Mouse (Mus musculus): Measurements from ENCODE around the gene Limk2. TPM values are rescaled to one million over a fixed set of nuclear protein-coding genes. Genes with fewer than 3 reads are reported as not detected.

Limk2 gene
- polyA plus RNA-seq, 1 experiment = 9.6 TPM

DNA sequence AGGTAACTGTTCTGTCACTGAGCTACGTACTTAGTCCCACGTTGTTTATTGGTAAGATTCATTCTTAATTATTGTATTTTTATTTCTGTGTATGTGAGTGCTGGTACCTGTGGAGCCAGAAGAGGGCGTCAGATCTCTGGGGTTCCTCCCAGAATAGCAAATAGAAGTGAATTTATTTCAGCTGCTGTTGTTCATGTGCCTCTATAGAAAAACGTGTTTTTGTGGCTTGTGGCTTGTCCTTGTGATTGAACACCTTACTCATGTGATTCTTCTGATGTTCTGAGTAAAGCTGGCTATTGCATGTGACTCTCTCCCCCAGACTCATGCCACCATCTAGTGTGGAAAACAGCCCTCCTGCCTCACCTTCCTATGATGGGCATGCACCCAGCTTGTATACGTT lies 80.7 kb downstream of the Limk2 start:
- Histone ChIP-seq H3K4me3 (ENCODE audit: insufficient read depth, low read depth, low read length) (no peak overlapping the region), H3K27ac (replicated peaks; ENCODE audit: low read depth, low read length) (no peak overlapping the region), H3K4me1 (ENCODE audit: control insufficient read depth, insufficient read depth, insufficient read length, low read length) (peaks cover 7% of the 10 kb centered on the region; the same call in 1 of the 2 replicates)

- no peak overlapping the region for H3K27ac ChIP-seq (replicated peaks; ENCODE audit: low read depth, low read length)
- H3K4me3 ChIP-seq (ENCODE audit: insufficient read depth, low read depth, low read length) = no peak overlapping the region
- no peaks in the 10 kb centered on the region for H3K4me1 ChIP-seq (ENCODE audit: control insufficient read depth, insufficient read depth, insufficient read length, low read length)
Measured at GRCm38 (mm10) chr11:3318286-3318685, 90.7 kb downstream of the Limk2 start.

DNA sequence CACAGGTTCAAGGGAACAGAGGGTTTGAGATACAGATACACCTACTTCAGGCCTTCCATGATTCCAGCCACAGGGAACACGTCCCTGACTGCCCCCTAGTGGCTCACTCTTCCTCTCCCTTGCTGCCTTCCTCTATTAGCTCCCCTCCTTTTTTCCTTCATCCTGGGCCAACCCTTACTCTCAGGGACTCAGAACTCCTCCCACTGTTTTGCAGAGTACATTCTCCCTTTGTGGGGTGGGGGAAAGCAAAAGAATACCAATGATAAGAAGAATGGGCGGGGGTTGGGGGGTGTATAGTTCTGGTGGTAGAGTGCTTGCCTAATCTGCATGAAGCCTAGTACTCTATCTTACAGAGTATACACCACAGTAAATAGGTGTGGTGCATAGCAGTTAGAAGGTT lies 94.8 kb downstream of the Limk2 start:
- no peak overlapping the region for H3K4me3 ChIP-seq (ENCODE audit: insufficient read depth, low read depth, low read length)
- no peak overlapping the region for H3K27ac ChIP-seq (replicated peaks; ENCODE audit: low read depth, low read length)
- H3K4me1 ChIP-seq (ENCODE audit: control insufficient read depth, insufficient read depth, insufficient read length, low read length) = no peaks in the 10 kb centered on the region

- no peak overlapping the region for H3K4me3 ChIP-seq (ENCODE audit: insufficient read depth, low read depth, low read length)
- no peak overlapping the region for H3K27ac ChIP-seq (replicated peaks; ENCODE audit: low read depth, low read length)
- no peaks in the 10 kb centered on the region for H3K4me1 ChIP-seq (ENCODE audit: control insufficient read depth, insufficient read depth, insufficient read length, low read length)
Measured at GRCm38 (mm10) chr11:3313294-3313693, 95.7 kb downstream of the Limk2 start.

- H3K4me3 ChIP-seq (ENCODE audit: insufficient read depth, low read depth, low read length) = no peak overlapping the region
- no peaks in the 10 kb centered on the region for H3K4me1 ChIP-seq (ENCODE audit: control insufficient read depth, insufficient read depth, insufficient read length, low read length)
- no peak overlapping the region for H3K27ac ChIP-seq (replicated peaks; ENCODE audit: low read depth, low read length)
Measured at GRCm38 (mm10) chr11:3311586-3312347, 97.2 kb downstream of the Limk2 start.

GRCm38 (mm10) chr11:3310789-3311585 lies 98.0 kb downstream of the Limk2 start:
- no peak overlapping the region for H3K4me3 ChIP-seq (ENCODE audit: insufficient read depth, low read depth, low read length)
- no peak overlapping the region for H3K27ac ChIP-seq (replicated peaks; ENCODE audit: low read depth, low read length)
- H3K4me1 ChIP-seq (ENCODE audit: control insufficient read depth, insufficient read depth, insufficient read length, low read length) = no peaks in the 10 kb centered on the region

DNA sequence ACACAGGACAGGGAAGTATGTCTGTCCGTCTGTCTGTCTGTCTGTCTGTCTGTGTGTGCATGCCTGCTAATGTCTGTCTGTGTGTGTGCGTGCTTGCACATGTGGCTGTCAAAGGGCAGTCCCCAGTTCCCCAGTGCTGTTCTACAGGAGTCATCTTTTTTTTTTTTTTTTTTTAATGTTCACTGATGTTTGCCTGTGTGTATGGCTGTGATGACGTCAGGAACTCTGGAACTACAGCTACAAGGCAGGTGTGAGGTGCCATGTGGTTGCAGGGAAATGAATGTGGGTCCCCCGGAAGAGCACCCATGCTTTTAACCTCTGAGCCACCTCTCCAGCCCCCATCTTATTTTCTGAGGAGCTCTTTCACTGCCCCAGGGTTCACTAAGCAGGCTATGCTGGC lies 99.1 kb downstream of the Limk2 start:
- Histone ChIP-seq H3K4me1 (ENCODE audit: control insufficient read depth, insufficient read depth, insufficient read length, low read length) (no peaks in the 10 kb centered on the region), H3K4me3 (ENCODE audit: insufficient read depth, low read depth, low read length) (no peak overlapping the region), H3K27ac (replicated peaks; ENCODE audit: low read depth, low read length) (no peak overlapping the region)

DNA sequence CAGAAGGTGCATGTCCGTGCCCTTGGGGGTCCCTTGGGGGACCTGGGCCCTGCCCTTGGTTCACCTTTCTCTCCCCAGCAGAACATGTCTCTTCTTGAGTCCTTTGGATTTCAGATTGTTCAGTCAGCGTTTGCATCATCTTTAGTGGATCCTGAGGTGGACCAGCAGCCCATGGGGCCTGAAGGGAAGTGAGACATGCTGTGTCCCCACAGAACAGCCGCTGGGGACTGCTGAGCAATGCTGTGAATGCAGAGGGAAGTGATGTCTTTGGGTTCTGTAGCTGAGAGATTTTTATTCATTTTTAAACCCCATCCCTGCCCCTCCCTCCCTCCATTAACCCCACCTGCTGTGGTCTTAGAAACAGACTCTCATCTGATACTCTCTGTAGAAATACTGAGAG lies 101.1 kb downstream of the Limk2 start:
- Histone ChIP-seq H3K27ac (replicated peaks; ENCODE audit: low read depth, low read length) (no peak overlapping the region), H3K4me1 (ENCODE audit: control insufficient read depth, insufficient read depth, insufficient read length, low read length) (no peaks in the 10 kb centered on the region), H3K4me3 (ENCODE audit: insufficient read depth, low read depth, low read length) (no peak overlapping the region)

DNA sequence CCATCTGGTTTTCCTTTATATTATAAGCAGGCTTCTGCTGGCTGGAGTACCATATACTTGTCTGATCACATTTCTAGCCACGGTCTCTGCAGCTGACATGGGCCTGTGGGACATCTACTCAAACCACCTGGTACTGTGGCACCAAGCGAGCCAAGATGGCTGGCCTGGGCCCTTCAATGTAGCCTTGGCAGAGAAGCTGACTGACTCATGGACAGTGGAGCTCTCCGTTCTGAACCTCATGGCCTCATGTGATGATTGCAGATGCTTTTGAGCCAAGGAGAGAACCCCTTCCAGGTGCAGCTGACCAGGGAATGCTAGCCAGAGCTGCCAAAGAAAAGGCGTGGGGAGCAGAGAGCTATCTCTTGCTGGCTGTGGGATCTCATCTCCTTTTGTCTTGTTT lies 103.2 kb downstream of the Limk2 start:
- H3K27ac ChIP-seq (replicated peaks; ENCODE audit: low read depth, low read length) = no peak overlapping the region
- H3K4me1 ChIP-seq (ENCODE audit: control insufficient read depth, insufficient read depth, insufficient read length, low read length) = no peaks in the 10 kb centered on the region
- H3K4me3 ChIP-seq (ENCODE audit: insufficient read depth, low read depth, low read length) = no peak overlapping the region

- H3K4me3 ChIP-seq (ENCODE audit: insufficient read depth, low read depth, low read length) = no peak overlapping the region
- H3K4me1 ChIP-seq (ENCODE audit: control insufficient read depth, insufficient read depth, insufficient read length, low read length) = no peaks in the 10 kb centered on the region
- no peak overlapping the region for H3K27ac ChIP-seq (replicated peaks; ENCODE audit: low read depth, low read length)
Measured at GRCm38 (mm10) chr11:3302792-3303191, 106.2 kb downstream of the Limk2 start.

GRCm38 (mm10) chr11:3302385-3302784 lies 106.6 kb downstream of the Limk2 start:
- no peak overlapping the region for H3K27ac ChIP-seq (replicated peaks; ENCODE audit: low read depth, low read length)
- H3K4me1 ChIP-seq (ENCODE audit: control insufficient read depth, insufficient read depth, insufficient read length, low read length) = no peaks in the 10 kb centered on the region
- H3K4me3 ChIP-seq (ENCODE audit: insufficient read depth, low read depth, low read length) = no peak overlapping the region

DNA sequence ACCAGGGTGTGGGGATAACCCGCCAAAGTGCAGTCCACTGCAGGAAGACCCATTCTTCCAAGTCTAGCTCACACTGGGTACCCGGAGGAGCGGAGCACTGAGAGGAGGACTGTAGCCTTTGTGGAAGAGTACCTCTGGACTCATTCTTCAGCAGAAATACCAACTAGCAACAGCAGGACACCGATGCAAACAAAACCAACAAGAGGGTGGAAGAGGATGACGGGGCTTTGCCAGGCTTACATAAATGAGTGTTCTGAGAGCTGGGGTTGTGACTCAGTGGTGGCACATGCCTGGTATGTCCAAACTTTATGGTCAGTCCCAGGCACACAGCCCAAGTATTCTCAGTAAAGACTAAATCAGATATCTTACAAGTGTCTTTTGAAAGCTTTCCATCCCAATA lies 107.9 kb downstream of the Limk2 start:
- H3K27ac ChIP-seq (replicated peaks; ENCODE audit: low read depth, low read length) = no peak overlapping the region
- no peaks in the 10 kb centered on the region for H3K4me1 ChIP-seq (ENCODE audit: control insufficient read depth, insufficient read depth, insufficient read length, low read length)
- H3K4me3 ChIP-seq (ENCODE audit: insufficient read depth, low read depth, low read length) = no peak overlapping the region

DNA sequence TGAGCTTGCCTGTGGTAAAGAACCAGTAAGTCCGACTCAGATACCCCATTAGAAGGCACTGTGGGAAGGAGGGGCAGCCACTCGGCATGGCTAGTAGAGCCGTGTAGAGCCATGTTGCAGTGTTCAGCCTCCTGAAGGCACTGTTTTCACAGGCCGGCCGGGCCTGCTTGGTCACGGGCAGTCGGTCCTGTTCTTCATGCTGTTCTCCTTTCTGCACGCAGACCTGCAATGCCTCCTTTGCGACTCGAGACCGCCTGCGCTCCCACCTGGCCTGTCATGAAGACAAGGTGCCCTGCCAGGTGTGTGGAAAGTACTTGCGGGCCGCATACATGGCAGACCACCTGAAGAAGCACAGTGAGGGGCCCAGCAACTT lies 110.2 kb downstream of the Limk2 start:
- no peaks in the 10 kb centered on the region for H3K4me1 ChIP-seq (ENCODE audit: control insufficient read depth, insufficient read depth, insufficient read length, low read length)
- no peak overlapping the region for H3K27ac ChIP-seq (replicated peaks; ENCODE audit: low read depth, low read length)
- H3K4me3 ChIP-seq (ENCODE audit: insufficient read depth, low read depth, low read length) = no peak overlapping the region

DNA sequence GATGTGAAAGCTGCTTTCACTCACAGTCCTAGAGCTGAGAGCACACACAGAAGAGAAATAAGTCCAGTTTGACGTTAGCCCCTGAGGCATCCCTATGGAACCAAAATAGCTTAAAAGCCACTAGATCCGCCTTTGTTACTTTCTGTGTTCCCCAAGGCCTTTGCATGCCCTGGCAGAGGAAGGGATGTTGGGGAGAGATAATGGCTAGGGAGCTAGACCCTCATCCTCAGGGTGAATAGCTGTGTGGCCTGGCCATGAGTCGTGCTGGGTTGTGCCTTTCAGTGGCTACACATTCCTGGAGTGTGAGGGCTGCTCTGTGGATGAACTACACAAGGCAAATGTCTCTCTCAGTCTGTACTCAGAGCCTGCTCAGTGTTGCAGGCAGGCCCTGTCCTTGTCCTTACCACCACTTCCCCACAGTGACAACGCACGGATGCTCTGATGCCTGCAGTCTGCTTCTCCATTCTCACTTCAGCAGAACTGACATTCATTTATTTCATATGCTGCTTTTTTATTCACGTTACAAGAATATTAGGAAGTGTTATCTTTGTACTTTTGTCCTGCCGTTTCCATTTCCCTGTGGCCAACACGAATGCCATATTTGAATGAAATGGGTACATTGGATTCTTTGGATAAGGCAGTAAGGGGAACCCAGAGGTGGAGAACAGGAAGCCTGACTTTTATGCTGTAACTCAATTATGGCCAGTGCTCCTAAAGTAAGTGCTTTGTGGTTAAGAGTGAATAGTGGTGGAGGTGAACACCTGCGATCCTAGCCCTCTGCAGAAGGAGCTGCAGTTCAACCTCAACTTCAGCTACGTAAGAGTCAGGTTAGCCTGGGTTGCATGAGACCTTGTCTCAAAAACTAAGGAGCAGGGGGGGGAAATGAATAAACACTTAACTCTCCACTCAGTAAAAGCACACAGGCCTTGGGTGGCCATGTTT lies 110.8 kb downstream of the Limk2 start:
- Histone ChIP-seq H3K4me3 (ENCODE audit: insufficient read depth, low read depth, low read length) (no peak overlapping the region), H3K4me1 (ENCODE audit: control insufficient read depth, insufficient read depth, insufficient read length, low read length) (peaks cover 2% of the 10 kb centered on the region; the same call in 1 of the 2 replicates), H3K27ac (replicated peaks; ENCODE audit: low read depth, low read length) (no peak overlapping the region)

- Histone ChIP-seq H3K4me1 (ENCODE audit: control insufficient read depth, insufficient read depth, insufficient read length, low read length) (peaks cover 18% of the 10 kb centered on the region), H3K4me3 (ENCODE audit: insufficient read depth, low read depth, low read length) (no peak overlapping the region), H3K27ac (replicated peaks; ENCODE audit: low read depth, low read length) (no peak overlapping the region)
Measured at GRCm38 (mm10) chr11:3296056-3296455, 112.9 kb downstream of the Limk2 start.
